Mouse (Mus musculus): ENCODE data around the gene Grtp1.
"Not testable (repeated sequence)": the region's sequence is repeated elsewhere in the genome, so short reads cannot be mapped to it uniquely, and the experiment has no call there.

The Grtp1 gene

GRCm38 (mm10) chr8:13177173-13177852, 23.1 kb downstream of the Grtp1 start:
- in situ Hi-C loops (cut with MboI, MseI), result no loop called here

GRCm38 (mm10) chr8:13175650-13176049, 24.8 kb downstream of the Grtp1 start:
- in situ Hi-C loops (cut with MboI, MseI), result no loop called here

GRCm38 (mm10) chr8:13174811-13175210, 25.6 kb downstream of the Grtp1 start:
- in situ Hi-C loops (cut with MboI, MseI), result no loop called here

GRCm38 (mm10) chr8:13174305-13174704, 26.1 kb downstream of the Grtp1 start:
- in situ Hi-C loops (cut with MboI, MseI), result no loop called here

- in situ Hi-C loops (cut with MboI, MseI), result no loop called here
Measured at GRCm38 (mm10) chr8:13170510-13170909, 29.9 kb downstream of the Grtp1 start.

GRCm38 (mm10) chr8:13164361-13164760, 36.1 kb downstream of the Grtp1 start:
- in situ Hi-C loops (cut with MboI, MseI), result no loop called here

- in situ Hi-C loops (cut with MboI, MseI), result no loop called here
Measured at GRCm38 (mm10) chr8:13163563-13163962, 36.9 kb downstream of the Grtp1 start.

- in situ Hi-C loops (cut with MboI, MseI), result no loop called here
Measured at GRCm38 (mm10) chr8:13162098-13162497, 38.3 kb downstream of the Grtp1 start.

- in situ Hi-C loops (cut with MboI, MseI), result no loop called here
Measured at GRCm38 (mm10) chr8:13160691-13161090, 39.7 kb downstream of the Grtp1 start.

GRCm38 (mm10) chr8:13159377-13159881, 41.0 kb downstream of the Grtp1 start:
- in situ Hi-C loops (cut with MboI, MseI), result loop anchor here (5.0 kb wide), 1 partner anchor 43 kb away; the partner anchor contains the start of gene Grtp1

GRCm38 (mm10) chr8:13158718-13159376, 41.6 kb downstream of the Grtp1 start, which contains the start of gene Lamp1:
Gene Lamp1, plus strand, starts transcription at chr8:13159161.
- in situ Hi-C loops (cut with MboI, MseI), result loop anchor here (5.0 kb wide), 1 partner anchor 43 kb away; the partner anchor contains the start of gene Grtp1

- in situ Hi-C loops (cut with MboI, MseI), result loop anchor here (5.0 kb wide), 1 partner anchor 46 kb away; the partner anchor contains the start of gene Grtp1
Measured at GRCm38 (mm10) chr8:13156327-13157097, 43.9 kb downstream of the Grtp1 start.

- in situ Hi-C loops (cut with MboI, MseI), result loop anchor here (5.0 kb wide), 1 partner anchor 47 kb away; the partner anchor contains the start of gene Grtp1
Measured at GRCm38 (mm10) chr8:13155358-13155757, 45.1 kb downstream of the Grtp1 start.

- in situ Hi-C loops (cut with MboI, MseI), result no loop called here
Measured at GRCm38 (mm10) chr8:13154099-13154498, 46.3 kb downstream of the Grtp1 start.

GRCm38 (mm10) chr8:13150929-13151328, 49.5 kb downstream of the Grtp1 start:
- in situ Hi-C loops (cut with MboI, MseI), result no loop called here

- in situ Hi-C loops (cut with MboI, MseI), result no loop called here
Measured at GRCm38 (mm10) chr8:13149866-13150265, 50.6 kb downstream of the Grtp1 start.

GRCm38 (mm10) chr8:13149287-13149686, 51.1 kb downstream of the Grtp1 start:
- in situ Hi-C loops (cut with MboI, MseI), result no loop called here

- in situ Hi-C loops (cut with MboI, MseI), result no loop called here
Measured at GRCm38 (mm10) chr8:13148476-13148875, 51.9 kb downstream of the Grtp1 start.

- in situ Hi-C loops (cut with MboI, MseI), result no loop called here
Measured at GRCm38 (mm10) chr8:13141681-13142080, 58.7 kb downstream of the Grtp1 start.

- in situ Hi-C loops (cut with MboI, MseI), result no loop called here
Measured at GRCm38 (mm10) chr8:13139641-13140182, 60.7 kb downstream of the Grtp1 start.

- in situ Hi-C loops (cut with MboI, MseI), result not testable (repeated sequence)
Measured at GRCm38 (mm10) chr8:13132220-13132619, 68.2 kb downstream of the Grtp1 start.

GRCm38 (mm10) chr8:13124897-13125296, 75.5 kb downstream of the Grtp1 start:
- in situ Hi-C loops (cut with MboI, MseI), result no loop called here
